In genomic region chr10:63176471-63176931, GRCm38 (mm10) we compare ENCODE assay signal across 11 mouse cellular contexts. TPM values are rescaled to one million over a fixed set of nuclear protein-coding genes. Genes with fewer than 3 reads are reported as not detected.
DNase-seq lines count a peak whose midpoint lies in the region; ATAC-seq and TF ChIP-seq lines count a peak whose summit lies in the region.
"Had no signal": no experiment of that assay in that cellular context is flagged by ENCODE, and none has a peak within 500 bp of the region (broad histone marks: within the 10 kb centered on the region; RNA-seq: fewer than 3 reads in every experiment).

No protein-coding gene starts in this region.

- WGBS in kidney, adult 2 months: 74% methylated on average over 8 of the region's 8 CpGs
- WGBS in liver, embryonic 15.5 days (ENCODE audit: insufficient replicate concordance): 27% methylated on average over 8 of the region's 8 CpGs

- no peak overlapping the region for H3K9ac ChIP-seq in liver, embryonic 15.5 days

- peak overlapping the region; percentile 38 for H3K4me2 ChIP-seq in liver, embryonic 15.5 days

- no peak for TF ChIP-seq POLR2A in kidney, adult 2 months (IDR thresholded peaks at IDR 0.05; ENCODE audit: low read depth, low read length)

- no peak for ATAC-seq in liver, embryonic 15.5 days (ENCODE audit: insufficient read depth)
- ATAC-seq: hindbrain, embryonic 16.5 days had no signal

- no peak for TF ChIP-seq CTCF in kidney, adult 2 months (conservative IDR thresholded peaks at IDR 0.05; ENCODE audit: insufficient read depth, insufficient read length, low read depth, low read length)

- H3K27ac ChIP-seq in kidney, adult 2 months (ENCODE audit: insufficient read depth, low read depth, low read length): 0 out of 2 replicates have a peak overlapping the region, but pooled peaks have one; percentile 41
- H3K27ac ChIP-seq in liver, embryonic 15.5 days (replicated peaks): peak overlapping the region; percentile 49; the same call in 1 of the 2 replicates

- peak; percentile 7 for DNase-seq in kidney, adult 2 months
- DNase-seq in kidney, postnatal 36 days: no peak
- peak; percentile 11 for DNase-seq in T-cell, adult 2 months (ENCODE audit: low spot score)
- peak; percentile 65 for DNase-seq in naive thymus-derived CD4-positive, alpha-beta T cell, adult 2 months (ENCODE audit: low read depth)
- no peak for DNase-seq in testis, postnatal 10 days (ENCODE audit: low spot score)
- no peak for DNase-seq in c-Kit-positive CD71-positive TER-119-positive erythroid progenitor cells, embryonic 14.5 days (ENCODE audit: low spot score)
- no peak for DNase-seq in adrenal gland, adult (ENCODE audit: inconsistent age in 2 of 2, low spot score in 1 of 2)
- DNase-seq: adrenal gland, postnatal 36 days; cerebellum, postnatal 36 days had no signal

- no peaks in the 10 kb centered on the region for H3K27me3 ChIP-seq in kidney, adult 2 months (replicated peaks; ENCODE audit: control insufficient read depth, insufficient read depth, low read length)
- H3K27me3 ChIP-seq in liver, embryonic 15.5 days: no peaks in the 10 kb centered on the region

- H3K36me3 ChIP-seq in kidney, adult 2 months (ENCODE audit: control insufficient read depth, insufficient read depth, low read length): no peaks in the 10 kb centered on the region
- H3K36me3 ChIP-seq in liver, embryonic 15.5 days (replicated peaks): no peaks in the 10 kb centered on the region

- H3K4me1 ChIP-seq in kidney, adult 2 months (ENCODE audit: control insufficient read depth, insufficient read depth, low read length): no peaks in the 10 kb centered on the region
- peaks cover 11% of the 10 kb centered on the region for H3K4me1 ChIP-seq in liver, embryonic 15.5 days (replicated peaks)

- H3K9me3 ChIP-seq in liver, embryonic 15.5 days (replicated peaks): no peaks in the 10 kb centered on the region

- H3K4me3 ChIP-seq in kidney, adult 2 months (ENCODE audit: insufficient read depth, low read depth, low read length): peak overlapping the region; percentile 24; the same call in 1 of the 2 replicates
- no peak overlapping the region for H3K4me3 ChIP-seq in liver, embryonic 15.5 days (replicated peaks)

RNA-seq across cellular contexts. Expression of gene Mypn, which starts 27.3 kb away (rescaled TPM):
- polyA plus RNA-seq in kidney, adult 2 months (2012; rRNA removed): 0.74 TPM in 1 of 2 replicates, not detected in the other
- 0.21 and 0.30 TPM in 2 replicates for polyA plus RNA-seq in liver, embryonic 15.5 days (2015; fragmentation: Nextera tagmentation; extraction: Ambion mirVana)

Comparison
In these comparisons a context has a peak if more than half of its experiments do, and no peak if none do; other contexts are left out.
1. DNase-seq: peak in kidney, adult 2 months (single experiment), T-cell, adult 2 months (single experiment) and naive thymus-derived CD4-positive, alpha-beta T cell, adult 2 months (single experiment); none in kidney, postnatal 36 days (0 of 2), testis, postnatal 10 days (single experiment), c-Kit-positive CD71-positive TER-119-positive erythroid progenitor cells, embryonic 14.5 days (single experiment) and adrenal gland, adult (0 of 2).